Mouse (Mus musculus) cerebellum, postnatal 10 days (tissue): Measurements from ENCODE around the gene Ispd.

ENCODE experiments used
- DNase-seq, 2 experiments: peaks; one replicate each; pipeline ENCODE4 v3.0.0; 2021; ENCODE audit warnings: mixed read lengths in 2 of 2

Ispd gene

DNA sequence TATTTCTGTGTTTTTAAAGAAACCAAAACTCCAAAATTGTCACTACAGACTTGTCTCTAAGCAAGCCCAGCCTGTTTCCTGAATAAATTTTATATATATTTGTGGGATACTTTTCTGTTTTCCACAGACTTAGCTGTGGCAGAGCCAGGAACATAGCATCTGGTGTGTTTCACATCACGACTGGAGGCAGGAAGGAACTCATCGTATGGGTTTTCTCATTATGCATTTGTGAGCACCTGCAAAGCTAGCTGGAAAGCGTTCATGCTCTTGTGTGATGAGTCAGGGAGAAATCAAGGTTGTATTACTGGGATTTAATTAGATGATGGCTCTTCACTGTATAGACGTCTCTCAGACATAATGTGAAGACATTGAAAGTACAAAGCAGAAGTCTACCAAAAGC lies 90.2 kb downstream of the Ispd start:
- no peak for DNase-seq

DNA sequence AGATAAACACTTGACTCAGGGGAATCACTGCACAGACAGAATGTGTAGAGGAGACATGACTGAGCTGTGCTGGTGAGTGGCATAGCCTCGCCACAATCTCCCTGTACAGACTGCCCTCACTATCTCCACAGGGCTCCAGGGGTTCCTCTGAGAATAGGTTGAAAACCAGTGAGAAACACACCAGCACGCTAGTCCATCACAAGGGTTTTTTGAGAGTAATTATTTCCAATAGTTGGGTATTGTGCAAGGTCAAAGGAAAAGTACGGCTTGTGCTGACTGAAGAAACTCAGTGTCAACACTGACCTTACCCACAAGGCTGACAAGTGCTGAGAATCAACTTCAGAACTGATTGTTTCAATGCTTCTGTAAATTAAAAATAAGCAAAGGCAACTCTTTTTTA lies 92.9 kb downstream of the Ispd start:
- DNase-seq = no peak

GRCm38 (mm10) chr12:36475269-36475668 lies 94.0 kb downstream of the Ispd start:
- no peak for DNase-seq

DNA sequence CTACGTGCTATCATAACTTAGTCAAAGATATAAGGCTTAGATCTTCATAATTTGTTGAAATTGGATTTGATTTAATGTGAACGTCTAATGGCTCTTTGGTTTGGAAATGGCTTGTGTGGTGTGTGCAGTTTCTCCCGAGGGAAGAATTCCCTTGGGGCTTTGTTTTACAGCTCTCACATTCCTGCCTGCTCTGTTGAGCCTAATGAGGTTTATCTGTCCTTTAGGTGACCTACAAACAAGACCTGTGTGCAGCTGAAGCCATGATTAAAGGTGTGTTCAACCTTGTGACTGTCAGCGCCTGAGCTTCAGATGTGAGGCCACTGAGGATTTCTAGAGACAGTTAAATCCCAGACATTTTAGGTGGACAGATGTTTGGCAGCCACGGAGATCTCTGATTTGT lies 95.2 kb downstream of the Ispd start:
- DNase-seq = no peak

GRCm38 (mm10) chr12:36477501-36477900 lies 96.3 kb downstream of the Ispd start:
- DNase-seq = no peak

GRCm38 (mm10) chr12:36477926-36478325 lies 96.7 kb downstream of the Ispd start:
- no peak for DNase-seq

- DNase-seq = no peak
Observed at GRCm38 (mm10) chr12:36481742-36482141, 100.5 kb downstream of the Ispd start.

GRCm38 (mm10) chr12:36483346-36483745 lies 102.1 kb downstream of the Ispd start:
- DNase-seq = no peak

GRCm38 (mm10) chr12:36497565-36497964 lies 116.3 kb downstream of the Ispd start:
- DNase-seq = no peak

GRCm38 (mm10) chr12:36507111-36507903 lies 126.1 kb downstream of the Ispd start:
- DNase-seq = no peak

DNA sequence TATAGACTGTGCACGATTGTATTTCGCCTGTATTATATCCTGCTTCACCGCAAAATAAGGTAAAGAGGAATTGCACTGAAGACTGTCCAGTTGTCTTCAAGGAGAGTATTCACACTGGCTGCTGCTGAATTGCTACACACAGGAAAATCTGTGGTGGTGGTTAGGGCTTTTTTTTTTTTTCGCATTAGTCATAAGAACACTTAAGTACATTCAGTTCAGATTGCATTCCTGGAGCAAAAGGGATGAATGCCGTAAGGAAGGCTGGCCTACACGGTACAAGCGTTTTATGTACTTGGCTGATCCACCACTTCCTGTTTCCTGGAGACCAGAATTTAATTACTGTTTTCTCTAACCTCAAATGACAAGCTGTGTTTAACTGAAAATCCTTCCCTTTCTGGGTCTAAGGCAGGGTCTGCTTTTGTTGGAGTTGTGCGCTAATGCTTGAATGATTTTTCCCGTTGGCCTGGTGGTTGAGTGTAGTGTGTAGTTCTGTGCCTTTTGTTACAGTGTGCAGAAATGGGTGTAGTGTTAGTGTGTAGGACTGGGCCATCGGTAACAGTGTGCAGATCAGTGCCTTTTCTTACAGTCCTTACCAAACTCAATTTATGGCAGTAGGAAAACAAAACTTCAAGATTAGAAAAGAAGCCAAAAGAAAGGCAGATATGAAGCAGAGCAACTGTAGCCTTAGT lies 128.8 kb downstream of the Ispd start:
- DNase-seq = no peak

DNA sequence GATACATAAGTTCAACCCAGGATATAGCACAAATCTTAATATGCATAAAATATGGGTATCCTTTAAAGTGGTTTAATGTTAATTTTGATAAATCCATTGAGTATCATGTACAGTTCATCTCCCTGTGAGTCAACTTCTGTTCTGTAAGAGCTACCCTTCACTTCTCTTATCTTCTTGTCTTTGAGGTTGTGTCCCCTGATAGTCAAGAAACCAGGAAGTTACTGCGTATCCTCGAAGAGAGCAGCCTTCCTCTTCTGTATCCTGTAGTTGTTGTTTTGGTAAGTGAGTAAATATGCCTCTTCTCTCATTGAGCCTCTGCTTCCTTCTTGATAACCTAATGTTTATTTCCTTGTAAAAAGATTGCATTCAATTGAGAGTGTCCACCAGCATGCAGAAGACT lies 140.5 kb downstream of the Ispd start:
- no peak for DNase-seq

DNA sequence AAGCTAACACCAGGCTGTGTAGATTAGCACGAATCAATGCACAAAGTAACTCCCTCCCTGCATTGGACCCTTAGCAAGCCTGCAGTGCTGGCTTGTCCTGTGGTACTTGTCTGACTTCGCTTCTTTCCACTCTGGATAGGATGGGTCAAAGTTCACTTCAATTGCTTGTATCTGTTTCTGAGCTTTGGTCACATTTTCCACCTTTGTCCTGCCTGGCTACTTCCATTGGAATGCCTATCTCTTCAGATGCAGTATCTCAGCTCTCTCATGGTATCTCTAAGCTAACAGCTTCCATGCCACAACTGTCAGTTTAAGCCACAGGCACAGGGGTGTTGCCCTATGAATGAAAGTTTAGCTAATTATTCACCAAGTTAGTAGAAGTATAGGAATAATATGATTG lies 142.3 kb downstream of the Ispd start:
- no peak for DNase-seq

- no peak for DNase-seq
Observed at GRCm38 (mm10) chr12:36530920-36531319, 149.7 kb downstream of the Ispd start.

DNA sequence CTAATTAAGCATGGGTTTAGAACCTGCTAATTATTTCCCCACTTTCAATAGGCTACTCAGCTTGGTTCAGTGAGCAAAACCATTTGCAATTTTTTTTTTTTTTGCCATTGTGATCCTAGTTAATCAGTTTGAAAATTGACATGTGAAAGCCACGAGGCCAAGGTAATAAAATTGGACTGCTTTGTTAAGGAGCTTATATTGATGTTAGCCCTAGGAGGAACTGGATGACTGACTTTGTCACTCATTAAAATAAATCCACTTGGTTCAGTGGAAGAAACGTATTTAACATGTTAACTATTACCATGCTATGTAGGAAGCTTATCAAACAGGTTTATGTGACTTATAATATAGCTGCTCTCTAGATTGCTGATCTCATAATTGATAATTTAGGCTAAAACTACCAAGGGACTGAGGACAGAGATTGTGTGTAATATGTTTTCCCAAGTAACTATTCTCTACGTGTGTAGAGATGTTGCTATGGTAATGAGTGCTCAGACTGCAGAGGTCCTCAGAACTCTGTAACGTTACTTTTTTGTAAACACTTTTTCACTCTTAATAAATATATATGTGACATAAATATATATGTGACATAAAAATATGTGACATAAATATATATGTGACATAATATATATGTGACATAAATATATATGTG lies 150.3 kb downstream of the Ispd start:
- DNase-seq = no peak

DNA sequence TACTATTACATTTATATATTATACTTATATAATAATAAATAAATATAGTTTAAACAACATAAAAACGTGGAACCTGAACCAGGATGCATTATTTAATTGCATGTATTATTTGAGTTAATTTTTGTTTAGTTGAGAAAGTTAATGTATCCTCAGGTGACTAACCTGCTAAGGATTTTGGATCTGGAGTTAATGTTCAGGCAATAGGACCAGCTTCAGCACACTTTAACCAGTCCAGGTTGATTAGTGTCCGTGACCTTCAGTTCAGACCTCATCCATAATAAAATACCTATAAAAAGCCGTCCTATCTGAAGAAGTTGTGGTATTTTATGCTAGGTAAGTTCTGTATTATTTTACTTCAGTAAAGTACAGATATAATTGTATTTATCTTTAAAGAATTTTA lies 151.3 kb downstream of the Ispd start:
- no peak for DNase-seq

GRCm38 (mm10) chr12:36533160-36533900 lies 152.1 kb downstream of the Ispd start:
- DNase-seq = no peak

- DNase-seq = no peak
Observed at GRCm38 (mm10) chr12:36534589-36534988, 153.3 kb downstream of the Ispd start.

DNA sequence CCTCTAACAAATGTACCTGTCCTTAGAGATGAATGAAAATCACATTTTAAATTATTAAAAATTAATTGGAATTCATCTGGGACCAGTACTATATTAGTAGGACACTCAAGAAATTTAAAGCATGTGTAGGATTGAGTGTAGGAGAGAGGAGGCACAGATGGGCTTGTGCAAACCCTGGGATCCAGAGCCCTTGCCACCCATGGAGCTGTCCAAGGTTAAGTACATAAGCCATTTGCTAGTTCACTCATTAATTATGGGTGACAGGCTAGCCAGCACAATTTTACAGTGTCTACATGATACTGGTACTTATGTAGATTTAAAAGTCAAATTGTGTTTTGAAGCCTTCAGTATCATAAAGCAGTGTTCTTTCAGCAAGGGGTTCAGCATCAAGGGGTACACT lies 164.1 kb downstream of the Ispd start:
- DNase-seq = no peak

DNA sequence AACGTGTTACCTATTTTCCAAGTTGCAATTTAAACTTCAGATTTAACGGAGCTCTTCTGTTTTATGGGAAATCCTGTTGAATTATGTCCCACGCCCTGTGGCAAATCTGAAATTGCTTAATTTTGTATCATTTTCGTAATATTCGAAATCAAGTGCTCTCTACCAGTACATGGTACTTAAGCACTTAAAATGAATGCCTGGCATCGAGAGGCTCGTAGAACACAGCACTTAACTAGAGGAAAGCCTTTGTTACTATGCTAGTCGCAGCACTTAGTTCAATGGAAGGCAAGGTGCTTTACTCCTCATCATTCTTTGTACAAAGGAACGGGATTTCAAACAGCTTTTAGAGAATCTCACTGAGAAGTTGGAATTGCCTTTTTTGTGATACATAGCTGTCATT lies 168.2 kb downstream of the Ispd start:
- DNase-seq = no peak

DNA sequence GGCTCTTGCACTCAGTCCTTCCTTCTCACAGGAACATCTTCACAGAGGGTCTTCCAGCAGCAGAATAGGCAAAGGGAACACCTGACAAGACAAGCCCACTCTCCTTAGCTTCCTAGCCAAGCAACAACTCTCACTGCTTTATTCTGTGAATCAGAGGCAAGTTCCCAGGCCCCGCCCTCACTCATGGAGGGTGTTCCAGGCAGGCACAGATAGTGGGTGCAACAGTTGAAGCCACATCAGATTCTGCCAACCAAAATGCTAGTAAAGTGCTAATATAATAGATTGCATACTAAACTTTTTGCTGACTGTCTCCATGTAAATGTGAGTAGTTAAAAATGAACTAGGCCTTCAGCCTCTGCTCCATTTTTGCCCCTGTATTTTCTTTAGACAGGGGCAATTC lies 173.4 kb downstream of the Ispd start:
- no peak for DNase-seq

- DNase-seq = peak in 1 of 2 experiments; percentile 3
Observed at GRCm38 (mm10) chr12:36564146-36564545, 182.9 kb downstream of the Ispd start.

GRCm38 (mm10) chr12:36566974-36567373 lies 185.7 kb downstream of the Ispd start:
- DNase-seq = no peak
